Mouse (Mus musculus): ENCODE measurements around the gene Svs6.

- peak; percentile 56 for TF ChIP-seq CTCF (IDR thresholded peaks at IDR 0.05; ENCODE audit: low read depth, low read length)
- TF ChIP-seq POLR2A (IDR thresholded peaks at IDR 0.05; ENCODE audit: insufficient read depth, low read length) = no peak
Measured at GRCm38 (mm10) chr2:164358373-164358772, 41.8 kb downstream of the Svs6 start.

Data from ES-Bruce4 (cell line).